Mouse (Mus musculus) yolk sac, embryonic 10.5 days (tissue): Measurements from ENCODE around the gene Zfp652.
"Not testable (repeated sequence)": the region's sequence is repeated elsewhere in the genome, so short reads cannot be mapped to it uniquely, and the experiment has no call there.

Experiments used
- DNase-seq: peaks from one replicate; pipeline ENCODE4 v3.0.0-alpha.2; 2017; ENCODE audit warnings: low spot score

Zfp652 gene

DNA sequence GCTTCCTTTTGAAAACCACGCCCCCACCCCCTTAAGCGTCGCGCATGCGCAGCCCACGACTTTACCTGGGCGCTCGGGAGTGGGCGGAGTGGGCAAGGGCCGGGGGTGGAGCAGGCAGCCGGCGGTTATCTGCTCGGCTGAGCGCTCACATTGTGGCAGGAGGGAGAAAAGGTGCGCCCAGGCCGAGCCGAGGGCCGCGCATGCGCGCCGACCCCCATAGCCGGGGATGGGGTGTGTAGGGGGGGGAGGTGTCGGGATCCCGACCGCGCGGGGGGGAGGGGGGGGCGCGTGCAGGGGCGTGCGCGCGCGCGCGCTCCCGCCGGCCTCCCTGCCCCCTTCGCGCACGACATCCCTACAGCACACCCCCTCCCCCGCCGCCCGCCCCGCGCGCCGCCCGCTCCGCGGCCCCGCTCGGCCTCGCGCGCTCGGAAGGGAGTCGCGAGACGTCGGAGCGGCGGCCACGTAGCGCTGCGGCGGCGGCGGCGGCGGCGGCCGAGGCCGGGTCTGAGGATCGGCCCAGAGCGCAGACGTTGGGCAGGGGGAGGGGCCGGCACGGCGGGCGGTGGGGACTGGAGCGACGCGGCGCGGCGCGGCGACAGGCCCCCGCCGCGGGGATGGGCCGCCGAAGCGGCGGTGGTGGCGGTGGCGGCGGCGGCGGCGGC is at the start of gene Zfp652:
Gene Zfp652, plus strand, starts transcription at position 111 of the 662 bp plus-strand sequence.
- peak; percentile 97 for DNase-seq

DNA sequence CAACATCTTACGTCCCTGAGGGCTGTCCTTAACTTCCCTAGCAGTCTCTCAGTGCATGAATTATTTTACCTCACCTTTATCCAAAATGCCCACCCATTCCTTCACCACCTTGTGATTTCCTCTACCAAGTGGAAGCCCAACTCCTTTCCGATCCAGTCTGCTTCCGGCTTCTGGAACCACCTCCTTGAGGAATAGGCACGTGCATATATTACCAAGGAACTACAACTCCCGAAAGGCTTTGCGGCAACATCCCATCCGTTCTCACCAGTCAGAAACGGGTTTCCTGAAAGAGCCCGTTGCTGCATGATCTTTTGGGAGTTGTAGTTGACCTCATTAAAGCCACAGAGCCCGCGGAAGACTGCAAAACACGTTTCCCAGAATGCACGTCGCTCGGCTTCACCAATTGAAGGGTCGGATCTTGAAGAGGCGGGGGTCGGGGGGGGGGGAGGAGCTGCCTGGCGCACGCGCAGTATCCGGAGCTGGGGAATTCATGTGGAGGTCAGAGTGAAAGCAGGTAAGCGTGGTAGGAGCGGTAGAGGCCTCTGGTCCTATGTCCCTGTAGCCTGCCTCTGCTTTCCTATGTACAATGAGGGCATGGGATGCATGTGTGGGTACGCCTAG is 45.8 kb upstream of the Zfp652 start, which contains the start of gene Phb:
Gene Phb, plus strand, starts transcription at position 429 of the 621 bp plus-strand sequence.
- DNase-seq: peak; percentile 99

DNA sequence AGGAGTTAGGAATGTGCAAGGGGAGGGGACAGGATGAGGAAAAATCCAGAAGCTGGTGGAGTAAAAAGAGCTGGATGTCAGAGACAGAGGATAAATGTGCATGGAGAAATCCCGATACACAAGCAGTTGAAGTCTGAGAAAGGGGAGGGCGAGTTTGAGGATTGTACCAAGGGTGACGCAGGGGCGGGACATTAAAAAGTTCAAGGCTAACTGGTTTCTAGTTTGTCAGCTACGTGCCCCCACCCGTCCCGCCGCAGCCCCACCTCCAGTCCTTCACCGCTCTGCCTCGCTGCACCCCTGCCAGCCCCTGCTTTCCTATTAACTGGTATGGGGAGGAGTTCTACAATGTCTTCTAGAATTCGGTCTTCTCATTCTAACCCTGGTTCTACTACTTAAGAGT is 45.3 kb upstream of the Zfp652 start:
- no peak for DNase-seq

DNA sequence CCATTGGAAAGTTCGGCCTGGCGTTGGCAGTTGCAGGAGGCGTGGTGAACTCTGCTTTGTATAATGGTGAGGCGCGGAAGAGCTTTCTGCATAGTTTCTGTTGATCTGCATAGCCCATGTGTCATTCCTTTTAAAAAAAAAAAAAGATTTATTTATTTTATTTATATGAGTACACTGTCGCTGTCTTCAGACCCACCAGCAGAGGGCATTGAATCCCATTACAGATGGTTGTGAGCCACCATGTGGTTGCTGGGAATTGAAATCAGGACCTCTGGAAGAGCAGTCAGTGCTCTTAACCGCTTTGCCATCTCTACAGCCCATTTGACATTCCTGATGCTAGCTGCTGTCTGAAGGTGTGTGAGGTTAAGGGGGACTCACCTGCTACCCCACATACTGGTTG is 44.4 kb upstream of the Zfp652 start:
- DNase-seq: not testable (repeated sequence)

DNA sequence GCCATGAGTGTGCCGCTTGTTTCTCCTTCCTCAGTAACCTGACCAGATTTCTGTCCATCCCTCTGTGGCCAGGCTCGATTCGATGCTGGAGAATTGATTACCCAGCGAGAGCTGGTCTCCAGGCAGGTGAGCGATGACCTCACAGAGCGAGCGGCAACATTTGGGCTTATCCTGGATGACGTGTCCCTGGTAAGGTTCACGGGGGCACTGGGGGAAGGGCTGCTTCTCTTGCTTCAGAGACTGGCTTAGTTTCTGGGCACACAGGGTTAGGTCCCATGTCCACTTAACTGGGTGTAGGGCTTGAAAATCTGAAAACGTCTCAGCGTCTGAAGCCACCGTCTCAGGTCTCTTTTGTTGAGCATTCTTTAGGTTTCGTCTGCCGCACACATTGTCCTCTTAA is 37.0 kb upstream of the Zfp652 start:
- DNase-seq: no peak

DNA sequence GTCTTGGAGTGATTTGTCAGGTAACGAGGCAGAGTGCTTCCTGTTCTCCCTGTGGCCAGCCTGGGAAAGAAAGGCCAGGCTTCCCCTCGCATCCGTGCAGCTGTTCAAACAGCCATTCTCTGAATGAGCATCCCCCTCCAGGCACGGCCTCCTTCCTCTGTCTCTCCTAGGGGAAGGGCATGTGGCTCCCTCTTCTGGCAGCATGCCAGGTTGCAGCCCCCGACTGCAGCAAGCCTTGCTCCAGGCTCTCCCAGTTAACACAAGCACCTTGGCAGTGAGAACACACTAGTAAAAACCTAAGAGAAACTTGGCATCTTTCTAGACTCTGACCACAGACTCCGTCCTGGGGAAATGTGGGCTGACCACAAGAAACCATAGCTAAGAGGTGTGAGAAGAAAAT is 36.2 kb upstream of the Zfp652 start:
- DNase-seq: peak; percentile 54

DNA sequence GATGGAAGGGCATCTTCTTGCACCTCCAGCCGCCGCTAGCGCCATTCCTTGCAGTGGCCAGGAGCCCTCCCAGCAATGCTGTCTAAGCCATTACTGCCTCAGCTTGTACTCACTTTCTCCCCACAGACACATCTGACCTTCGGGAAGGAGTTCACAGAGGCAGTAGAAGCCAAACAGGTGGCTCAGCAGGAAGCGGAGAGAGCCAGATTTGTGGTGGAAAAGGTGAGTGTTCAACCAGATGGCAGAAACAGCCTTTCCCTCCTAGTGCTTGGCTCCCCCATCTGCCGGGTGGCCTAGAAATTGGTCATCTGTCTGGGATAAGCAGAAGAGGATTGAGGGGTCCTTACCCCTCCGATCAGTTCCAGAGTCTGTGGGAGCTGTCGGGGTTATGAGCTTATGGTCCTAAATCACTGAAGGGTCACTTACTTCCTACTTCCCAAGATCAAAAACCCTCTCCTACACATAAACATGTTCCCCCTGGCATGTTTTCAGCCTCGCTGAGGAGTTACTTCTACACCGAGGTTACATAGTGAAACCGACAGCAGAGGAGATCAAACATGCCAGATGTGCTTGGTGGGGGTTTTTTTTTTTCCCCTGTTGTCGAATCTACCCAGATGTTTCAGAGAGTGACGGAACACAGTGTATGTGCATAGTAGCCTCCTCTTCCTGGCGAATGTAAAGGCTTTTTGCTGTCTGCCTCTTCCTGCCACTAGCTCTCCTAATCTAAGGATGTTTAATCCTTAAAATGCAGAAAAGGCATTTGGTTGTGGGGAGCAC is 34.4 kb upstream of the Zfp652 start:
- no peak for DNase-seq

DNA sequence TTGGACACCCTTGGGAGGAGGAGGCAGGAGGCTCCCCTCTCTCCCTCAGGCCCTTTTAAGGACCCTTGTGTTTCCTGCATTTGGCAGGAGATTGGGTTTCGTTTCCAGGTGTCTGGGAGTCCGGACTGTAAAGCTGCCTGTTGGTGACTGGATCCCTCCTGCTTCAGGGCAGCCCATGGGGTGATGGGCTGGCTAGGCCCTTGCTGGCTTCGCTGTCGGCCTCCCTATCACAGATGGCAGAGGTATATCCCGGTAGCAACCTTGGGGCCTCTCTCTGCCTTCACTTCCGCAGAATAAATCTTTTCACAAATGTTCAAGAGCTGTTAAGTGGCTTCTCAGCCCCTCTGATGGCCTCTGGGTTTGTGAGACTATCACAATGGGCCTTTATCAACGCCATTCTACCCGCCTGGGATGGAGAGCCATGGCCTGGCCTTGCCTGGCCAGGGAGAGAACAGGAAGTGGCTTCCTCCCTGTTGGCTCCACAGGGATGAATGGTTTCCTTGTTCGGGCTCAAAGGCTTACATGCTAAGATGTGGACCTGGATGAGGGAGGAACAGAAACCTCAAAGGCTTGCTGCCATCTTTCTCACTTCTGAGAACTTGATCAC is 30.4 kb upstream of the Zfp652 start:
- no peak for DNase-seq

DNA sequence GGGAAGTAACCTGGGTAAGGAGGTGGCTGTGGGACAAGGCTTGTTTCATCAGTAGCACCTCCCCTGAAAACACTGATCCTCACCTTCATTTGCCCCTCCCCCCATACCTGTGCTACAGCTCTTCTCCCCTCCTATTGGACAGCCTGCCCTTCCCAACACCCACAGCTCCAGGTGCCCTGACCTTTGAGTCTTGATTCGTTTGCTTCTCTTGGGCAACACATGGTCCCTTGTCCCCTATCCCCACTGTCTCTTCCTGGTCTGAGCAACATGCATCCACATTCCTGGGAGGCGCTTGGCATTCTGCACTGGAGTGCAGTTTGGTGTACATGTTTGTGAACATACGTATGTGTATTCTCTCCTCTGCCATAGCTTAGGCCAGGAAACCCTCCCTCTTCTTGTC is 29.5 kb upstream of the Zfp652 start:
- DNase-seq: peak; percentile 81

DNA sequence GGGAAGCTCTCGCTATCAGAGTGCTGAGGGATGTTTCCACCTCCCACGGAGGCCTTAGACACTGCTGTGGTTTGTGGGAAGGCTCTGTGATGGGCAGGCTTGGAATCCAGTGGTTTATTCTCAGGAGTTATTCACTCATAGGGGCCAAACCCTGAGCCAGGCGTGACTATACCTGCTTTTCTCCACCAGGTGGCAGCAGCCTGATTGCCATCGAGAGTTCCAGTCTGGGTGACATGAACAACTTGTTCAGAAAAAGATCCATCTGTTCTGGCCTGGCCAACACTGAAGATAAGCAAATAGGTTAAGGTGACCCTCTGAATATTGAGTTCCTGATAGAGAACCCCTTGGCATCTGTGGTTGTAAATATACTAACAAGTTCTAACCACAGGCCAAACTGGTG is 26.4 kb upstream of the Zfp652 start:
- DNase-seq: peak; percentile 51

DNA sequence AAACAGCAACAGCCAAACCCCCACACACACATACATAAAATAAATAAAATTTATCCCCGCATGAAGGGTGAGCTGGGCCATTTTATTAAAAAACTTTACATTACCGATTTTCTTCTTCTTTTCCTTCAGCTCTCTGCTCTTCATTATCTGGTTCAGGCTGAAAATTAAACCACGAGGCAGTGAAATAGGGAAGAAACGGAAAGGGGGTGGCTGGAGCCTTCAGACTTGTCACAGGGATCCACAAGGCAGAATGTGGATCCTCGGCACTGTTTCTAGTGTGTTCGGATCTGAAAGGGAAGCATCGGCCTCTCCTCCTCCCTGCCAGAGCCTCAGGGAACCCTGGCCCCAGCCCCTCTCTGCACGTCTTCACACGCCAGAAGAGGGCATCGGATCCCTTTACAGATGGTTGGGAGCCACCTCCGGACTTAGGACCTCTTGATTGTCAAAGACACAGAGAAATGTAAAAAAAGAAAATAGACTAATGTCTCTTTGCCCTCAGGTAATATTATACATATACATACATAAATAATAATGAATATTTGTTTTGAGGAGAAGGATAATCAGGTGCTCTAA is 25.3 kb upstream of the Zfp652 start:
- DNase-seq: no peak

DNA sequence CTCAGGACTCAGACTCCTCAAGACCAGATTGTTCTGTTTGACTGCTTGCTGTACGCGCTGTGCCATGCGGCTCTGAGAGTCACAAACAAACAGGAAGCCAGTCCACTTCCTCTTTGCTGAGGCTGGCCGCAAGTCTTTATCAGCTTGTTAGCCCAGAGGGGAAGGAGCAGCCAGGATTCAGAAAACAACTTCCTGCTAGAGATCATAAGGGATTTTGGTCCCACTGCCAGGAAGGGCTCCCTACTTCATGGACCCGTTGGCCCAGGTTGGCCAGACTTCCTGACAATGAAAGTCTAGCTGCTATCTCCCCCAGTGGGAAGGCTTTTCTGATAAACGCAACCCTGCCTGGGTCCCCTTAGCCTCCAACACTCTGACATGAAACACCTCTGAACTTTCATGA is 24.0 kb upstream of the Zfp652 start:
- no peak for DNase-seq

DNA sequence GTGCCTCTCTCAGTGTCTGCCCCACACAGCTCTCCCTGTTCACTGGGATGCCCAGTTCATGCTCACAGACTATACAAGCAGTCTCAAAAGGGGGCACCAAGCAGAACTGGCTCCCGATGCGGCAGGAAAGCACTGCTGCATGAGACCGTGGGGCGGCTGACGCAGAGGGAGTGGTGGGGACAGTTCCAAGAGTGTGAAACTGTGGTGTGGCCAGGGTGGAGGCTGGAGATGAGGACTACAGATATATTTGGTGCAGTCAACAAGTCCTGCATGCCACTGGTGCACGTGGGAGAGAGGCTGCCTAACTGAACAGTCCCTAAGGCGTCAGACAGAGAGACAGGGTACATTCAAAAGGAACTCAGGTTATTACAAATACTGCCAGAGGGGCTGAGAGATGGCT is 23.5 kb upstream of the Zfp652 start:
- DNase-seq: no peak

DNA sequence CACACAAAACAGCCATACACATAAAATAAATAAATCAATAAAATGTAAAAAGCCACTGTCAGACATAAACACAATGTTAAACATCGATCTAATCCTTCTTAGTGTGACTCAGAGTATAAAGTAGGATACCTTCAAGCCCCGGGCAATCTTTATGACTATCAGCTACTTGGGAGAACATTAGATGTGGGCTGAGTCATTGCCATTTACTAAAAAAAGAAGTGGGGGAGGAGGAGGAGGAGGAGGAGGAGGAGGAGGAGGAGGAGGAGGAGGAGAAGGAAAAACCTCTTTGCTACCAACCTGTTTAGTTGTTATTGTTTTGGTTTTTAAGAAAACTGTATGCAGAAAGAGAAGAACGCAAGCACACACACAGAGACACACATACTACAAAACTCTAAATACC is 22.9 kb upstream of the Zfp652 start:
- no peak for DNase-seq

DNA sequence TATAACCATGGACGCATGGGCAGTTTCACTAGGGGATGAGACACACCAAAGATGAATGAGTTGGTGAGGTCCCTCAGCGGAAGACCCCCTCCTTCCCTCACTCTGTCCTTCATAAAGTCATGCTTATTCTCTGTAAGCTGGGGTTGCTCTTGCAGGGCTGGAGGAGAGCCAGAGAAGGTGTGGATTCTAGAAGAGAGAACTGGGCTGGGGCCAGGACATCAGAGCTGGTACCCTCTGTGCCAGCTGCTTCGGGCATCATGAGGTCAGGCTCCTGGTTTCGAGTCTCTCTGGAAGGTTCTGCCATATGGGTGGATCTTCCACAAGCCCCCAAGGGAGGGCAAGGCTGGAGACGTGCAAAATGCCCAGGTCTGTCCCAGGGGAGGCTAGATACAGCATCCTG is 13.9 kb upstream of the Zfp652 start:
- DNase-seq: no peak

DNA sequence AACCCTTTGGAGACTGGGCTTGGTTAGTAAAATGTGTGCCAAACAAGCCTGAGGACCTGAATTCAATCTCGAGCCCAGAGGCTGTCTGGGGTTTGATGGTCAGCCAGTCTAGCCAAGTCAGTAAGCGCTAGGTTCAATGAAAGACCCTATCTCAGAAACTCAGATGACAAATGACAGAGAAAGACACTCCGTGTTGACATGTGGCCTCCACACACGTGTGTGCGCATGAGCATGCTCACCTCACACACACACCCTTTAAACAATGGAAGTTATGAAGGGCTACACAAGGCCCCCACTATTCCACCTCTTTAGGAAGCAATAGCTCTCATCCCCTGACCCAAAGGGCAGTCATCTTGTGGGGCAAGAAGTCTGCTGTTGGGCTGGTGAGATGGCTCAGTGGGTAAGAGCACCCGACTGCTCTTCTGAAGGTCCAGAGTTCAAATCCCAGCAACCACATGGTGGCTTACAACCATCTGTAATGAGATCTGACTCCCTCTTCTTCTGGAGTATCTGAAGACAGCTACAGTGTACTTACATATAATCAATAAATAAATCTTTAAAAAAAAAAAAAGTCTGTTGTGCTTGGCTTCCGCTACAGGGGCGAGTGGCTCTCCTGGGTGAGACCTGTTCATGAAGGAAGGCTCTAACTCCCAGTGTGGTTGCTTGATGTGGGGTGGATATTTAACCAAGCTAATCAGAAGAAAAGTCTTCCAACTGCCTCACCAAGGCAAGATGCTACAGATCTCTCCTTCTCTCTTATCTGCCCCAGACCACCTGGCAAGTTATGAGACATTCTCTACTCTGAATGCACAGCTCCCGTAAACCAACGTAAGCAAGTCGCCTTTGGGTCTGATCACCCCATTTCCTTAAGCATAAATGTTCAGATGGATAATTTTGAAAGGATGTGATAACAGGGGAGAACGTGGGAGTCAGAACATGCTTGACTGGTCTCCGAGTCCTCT is 11.4 kb upstream of the Zfp652 start:
- DNase-seq: no peak

DNA sequence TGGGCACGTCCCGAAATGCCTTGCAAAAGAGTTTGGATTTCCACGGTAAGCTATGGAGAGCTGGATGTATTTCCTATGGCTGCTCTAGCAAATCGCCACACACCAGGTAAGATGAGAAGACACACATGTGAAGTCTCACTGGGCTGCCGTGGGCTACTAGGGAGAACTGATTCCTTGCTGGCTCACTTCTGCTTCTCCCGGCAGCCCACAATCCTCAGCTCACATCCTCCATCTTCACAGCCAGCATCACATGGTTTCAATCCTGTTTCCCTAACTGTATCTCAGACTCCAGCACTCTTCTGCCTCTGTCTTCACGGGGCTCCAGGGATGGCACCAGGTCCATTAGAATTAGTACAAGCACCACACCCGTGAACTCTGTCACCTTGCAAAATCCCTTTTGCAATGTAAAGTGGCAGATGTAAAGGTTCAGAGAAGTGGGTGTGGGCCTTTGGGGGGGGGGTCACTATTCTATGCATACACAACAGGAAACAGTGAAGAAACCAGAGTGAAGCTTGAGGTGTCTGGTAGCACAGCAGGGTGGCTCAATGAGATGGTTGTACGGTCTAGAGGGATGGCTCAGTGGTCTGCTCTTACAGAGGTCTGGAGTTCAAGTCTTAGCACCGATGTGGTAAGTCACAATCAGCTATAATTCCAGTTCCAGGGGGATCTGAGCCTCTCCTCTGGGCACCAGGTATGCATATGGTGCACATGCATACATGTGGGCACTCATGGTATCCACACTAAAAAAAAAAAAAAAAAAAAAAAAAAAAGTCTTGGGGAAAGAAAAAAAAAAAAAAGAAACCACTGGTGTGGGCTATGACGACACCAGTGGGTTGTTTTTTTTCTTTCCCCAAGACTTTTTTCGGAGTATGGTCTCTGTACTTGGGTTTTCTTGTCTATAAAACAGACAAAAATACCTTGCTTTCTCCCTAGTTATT is 8.2 kb upstream of the Zfp652 start:
- DNase-seq: no peak

DNA sequence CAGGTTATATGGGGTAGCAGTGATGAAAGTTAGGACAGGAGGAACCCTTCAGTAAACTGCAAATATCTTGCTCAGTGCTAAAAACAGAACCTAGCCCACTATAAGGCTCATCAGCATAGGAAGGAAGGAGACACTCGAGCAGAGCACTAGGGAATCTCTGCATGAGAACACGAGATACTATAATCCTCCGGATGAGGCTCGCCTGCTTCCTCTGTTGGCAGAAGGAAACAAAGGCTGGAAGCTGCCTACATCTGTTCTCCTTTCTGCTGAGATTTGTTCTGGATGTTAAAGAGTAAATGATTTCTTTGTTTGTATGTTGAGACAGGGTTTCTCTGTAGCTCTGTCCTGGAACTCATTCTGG is 7.5 kb upstream of the Zfp652 start:
- DNase-seq: no peak

DNA sequence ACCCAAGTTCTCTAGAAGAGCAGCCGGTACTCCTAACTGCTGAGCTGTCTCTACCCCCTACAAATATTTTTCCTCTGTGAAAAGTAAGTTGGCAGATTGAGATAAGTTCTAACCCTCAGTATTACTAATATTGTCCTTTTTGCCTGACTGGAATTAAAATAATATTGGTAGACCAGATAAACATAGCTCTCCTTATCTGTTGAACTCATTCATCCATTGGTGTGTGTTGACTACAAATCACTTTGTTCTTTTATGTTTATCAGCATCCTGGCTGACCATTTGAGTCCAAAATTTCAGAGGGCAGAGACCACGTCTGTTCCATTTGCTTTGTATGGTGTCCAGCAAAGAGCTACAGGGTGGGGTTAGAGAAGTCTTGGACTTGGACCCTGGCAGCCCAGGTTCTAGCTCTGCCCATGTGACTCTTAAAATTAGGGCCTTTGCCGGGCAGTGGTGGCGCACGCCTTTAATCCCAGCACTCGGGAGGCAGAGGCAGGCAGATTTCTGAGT is 2.9 kb upstream of the Zfp652 start:
- no peak for DNase-seq

DNA sequence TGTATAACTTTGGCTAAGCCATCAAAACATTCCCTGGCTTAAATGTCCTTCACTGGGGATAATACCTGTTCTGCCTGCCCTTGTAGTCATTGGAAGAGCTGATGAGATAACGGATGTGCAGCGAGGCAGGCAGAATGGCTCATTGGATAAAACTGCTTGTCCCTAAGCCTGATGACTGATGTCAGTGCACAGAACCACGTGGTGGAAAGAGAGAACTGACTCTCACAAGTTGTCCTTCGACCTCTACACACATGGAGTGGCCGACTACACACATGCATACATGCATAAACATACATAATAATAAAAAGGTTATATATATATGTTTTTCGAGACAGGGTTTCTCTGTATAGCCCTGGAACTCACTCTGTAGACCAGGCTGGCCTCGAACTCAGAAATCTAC is 2.0 kb upstream of the Zfp652 start:
- no peak for DNase-seq
